Comparison of ENCODE assay signal across 23 mouse cellular contexts in genomic region chr3:105796761-105797160, GRCm38 (mm10). TPM values are rescaled to one million over a fixed set of nuclear protein-coding genes. Genes with fewer than 3 reads are reported as not detected.
A peak's percentile ranks its signal among the peaks of the same experiment; 100 is the strongest.
DNase-seq lines count a peak whose midpoint lies in the region; ATAC-seq and TF ChIP-seq lines count a peak whose summit lies in the region.
"Had no signal": no experiment of that assay in that cellular context is flagged by ENCODE, and none has a peak within 500 bp of the region (broad histone marks: within the 10 kb centered on the region; RNA-seq: fewer than 3 reads in every experiment).

No protein-coding gene starts in this region.

- TF ChIP-seq RAD21 in MEL (IDR thresholded peaks at IDR 0.05; ENCODE audit: low read depth, low read length) = no peak

- no peak for TF ChIP-seq POLR2A in heart, adult 2 months (IDR thresholded peaks at IDR 0.05; ENCODE audit: insufficient read depth, low read depth, low read length)
- no peak for TF ChIP-seq POLR2A in MEL (IDR thresholded peaks at IDR 0.05; ENCODE audit: control insufficient read depth in 1 of 2, insufficient read depth in 1 of 2, low read depth in 1 of 2, low read length in 2 of 2, poor library complexity in 1 of 2)

- H3K79me2 ChIP-seq in heart, adult 2 months (replicated peaks; ENCODE audit: control insufficient read depth, insufficient read depth, low read length) = peaks cover 5% of the 10 kb centered on the region
- H3K79me2 ChIP-seq in MEL (ENCODE audit: control insufficient read depth, insufficient read depth, low read length, poor library complexity) = peaks cover 62% of the 10 kb centered on the region

- WGBS in heart, adult 2 months = 61% methylated on average over 4 of the region's 4 CpGs

- no peak overlapping the region for H3K9ac ChIP-seq in heart, adult 2 months (ENCODE audit: low read depth, low read length)
- H3K9ac ChIP-seq in MEL (ENCODE audit: control insufficient read depth, low read depth, low read length, poor library complexity, severe bottlenecking) = peak overlapping the region; percentile 43
- H3K9ac ChIP-seq: embryonic facial prominence, embryonic 15.5 days; heart, embryonic 13.5 days had no signal

- TF ChIP-seq CTCF in heart, adult 2 months (IDR thresholded peaks at IDR 0.05) = no peak
- no peak for TF ChIP-seq CTCF in MEL (IDR thresholded peaks at IDR 0.05 in 2 of 3, conservative IDR thresholded peaks at IDR 0.05 in 1 of 3; ENCODE audit: control insufficient read depth in 1 of 3, insufficient read depth in 1 of 3, low read depth in 2 of 3, low read length in 3 of 3, poor library complexity in 1 of 3, severe bottlenecking in 1 of 3)

- peak; percentile 24 for DNase-seq in heart, adult 11 months
- no peak for DNase-seq in heart, adult 2 months
- peak; percentile 60 for DNase-seq in MEL (ENCODE audit: low read depth, low spot score)
- DNase-seq in splenic B cell, adult 2 months (ENCODE audit: low read depth, low spot score) = peak; percentile 56
- DNase-seq in cerebellum, postnatal 25 days = no peak
- DNase-seq in cerebellum, postnatal 36 days = no peak
- DNase-seq: adrenal gland, postnatal 14 days; cerebellum, adult 11-12 months; cerebellum, adult 9-10 months; embryo, embryonic 11 days; gastrocnemius, postnatal 14 days; heart, postnatal 36 days had no signal

- peaks cover 17% of the 10 kb centered on the region for H3K4me1 ChIP-seq in heart, adult 2 months (ENCODE audit: control insufficient read depth, insufficient read depth, low read length)
- H3K4me1 ChIP-seq in megakaryocyte, embryonic 14.5 days = peaks cover 50% of the 10 kb centered on the region
- H3K4me1 ChIP-seq in MEL (ENCODE audit: control insufficient read depth in 1 of 2, insufficient read depth in 2 of 2, low read length in 2 of 2) = peaks cover 18 to 32% of the 10 kb centered on the region in 2 experiments

- no peak for ATAC-seq in megakaryocyte, adult 5-6 weeks (ENCODE audit: poor library complexity, severe bottlenecking)
- ATAC-seq: activated CD4-positive, CD25-positive, alpha-beta regulatory T cell, adult 4 months; forebrain, embryonic 14.5 days; hindbrain, embryonic 16.5 days; inflammation-experienced regulatory T-cells, adult 6 months; Patski had no signal

- peaks cover 28% of the 10 kb centered on the region for H3K36me3 ChIP-seq in heart, adult 2 months (ENCODE audit: control insufficient read depth, insufficient read depth, low read length)
- peaks cover 33% of the 10 kb centered on the region for H3K36me3 ChIP-seq in megakaryocyte, embryonic 14.5 days (replicated peaks; ENCODE audit: low read length)
- peaks cover 0 to 38% of the 10 kb centered on the region in 2 experiments; a peak in 3 of 4 replicates for H3K36me3 ChIP-seq in MEL (ENCODE audit: control insufficient read depth in 1 of 2, insufficient read depth in 2 of 2, low read length in 2 of 2)
- H3K36me3 ChIP-seq in splenic B cell, adult 2 months (ENCODE audit: control insufficient read depth, insufficient read depth, low read length, poor library complexity, severe bottlenecking) = no peaks in the 10 kb centered on the region; the same call in 1 of the 2 replicates
- H3K36me3 ChIP-seq: embryonic facial prominence, embryonic 15.5 days; heart, embryonic 13.5 days had no signal

- TF ChIP-seq EP300 in heart, adult 2 months (IDR thresholded peaks at IDR 0.05; ENCODE audit: insufficient read depth, low read depth, low read length) = no peak
- TF ChIP-seq EP300 in MEL (IDR thresholded peaks at IDR 0.05; ENCODE audit: low read depth in 1 of 2, low read length in 2 of 2) = no peak

- H3K4me3 ChIP-seq in heart, adult 2 months = no peak overlapping the region
- H3K4me3 ChIP-seq in megakaryocyte, embryonic 14.5 days (replicated peaks) = peak overlapping the region; percentile 97
- no peak overlapping the region; a peak in 1 of 4 replicates for H3K4me3 ChIP-seq in MEL (ENCODE audit: control insufficient read depth in 1 of 2, insufficient read depth in 1 of 2, low read depth in 2 of 2, low read length in 2 of 2)
- H3K4me3 ChIP-seq: embryonic facial prominence, embryonic 15.5 days; forebrain, embryonic 10.5 days; heart, embryonic 13.5 days had no signal

- intact Hi-C loops in heart, adult 2 months (cut with DNase I) = no loop called here

- no peaks in the 10 kb centered on the region for H3K9me3 ChIP-seq in megakaryocyte, embryonic 14.5 days
- H3K9me3 ChIP-seq in MEL (replicated peaks; ENCODE audit: insufficient read depth, low read length) = no peaks in the 10 kb centered on the region
- H3K9me3 ChIP-seq: embryonic facial prominence, embryonic 15.5 days; forebrain, embryonic 10.5 days; G1E; heart, embryonic 13.5 days had no signal

- no peaks in the 10 kb centered on the region for H3K27me3 ChIP-seq in heart, adult 2 months (ENCODE audit: control insufficient read depth, insufficient read depth, low read length)
- no peaks in the 10 kb centered on the region for H3K27me3 ChIP-seq in megakaryocyte, embryonic 14.5 days (replicated peaks)
- H3K27me3 ChIP-seq in MEL (ENCODE audit: control insufficient read depth in 1 of 2, insufficient read depth in 2 of 2, low read length in 2 of 2) = no peaks in the 10 kb centered on the region
- no peaks in the 10 kb centered on the region for H3K27me3 ChIP-seq in splenic B cell, adult 2 months (ENCODE audit: control insufficient read depth, insufficient read depth, low read length, poor library complexity, severe bottlenecking)
- H3K27me3 ChIP-seq: embryonic facial prominence, embryonic 15.5 days; heart, embryonic 13.5 days; Patski had no signal

- no peak overlapping the region; the same call in 1 of the 2 replicates for H3K27ac ChIP-seq in heart, adult 2 months
- no peak overlapping the region for H3K27ac ChIP-seq in MEL (ENCODE audit: control insufficient read depth, low read depth, low read length)
- H3K27ac ChIP-seq: embryonic facial prominence, embryonic 15.5 days; forebrain, embryonic 10.5 days; heart, embryonic 13.5 days had no signal

TF ChIP-seq in MEL, 35 proteins besides CTCF, POLR2A, EP300 and RAD21:
- TF ChIP-seq TAL1 (IDR thresholded peaks at IDR 0.05; ENCODE audit: low read length) = no peak
- no peak for TF ChIP-seq TCF12 (IDR thresholded peaks at IDR 0.05; ENCODE audit: low read depth, low read length)
- no peak for TF ChIP-seq NRF1 (IDR thresholded peaks at IDR 0.05; ENCODE audit: insufficient read depth, low read depth, low read length, poor library complexity, severe bottlenecking)
- TF ChIP-seq BHLHE40 (IDR thresholded peaks at IDR 0.05; ENCODE audit: borderline replicate concordance, low read depth, low read length) = no peak
- TF ChIP-seq ZNF384 (IDR thresholded peaks at IDR 0.05; ENCODE audit: low read depth, low read length) = no peak
- no peak for TF ChIP-seq USF1 (IDR thresholded peaks at IDR 0.05; ENCODE audit: low read depth, low read length)
- TF ChIP-seq POLR2AphosphoS2 (IDR thresholded peaks at IDR 0.05; ENCODE audit: low read length) = no peak
- no peak for TF ChIP-seq ZMIZ1 (IDR thresholded peaks at IDR 0.05; ENCODE audit: low read depth, low read length)
- TF ChIP-seq POLR2AphosphoS5 (IDR thresholded peaks at IDR 0.05; ENCODE audit: borderline replicate concordance, low read depth, low read length) = no peak
- no peak for TF ChIP-seq NELFE (IDR thresholded peaks at IDR 0.05; ENCODE audit: low read depth, low read length)
- TF ChIP-seq ELF1 (IDR thresholded peaks at IDR 0.05; ENCODE audit: low read depth, low read length) = no peak
- TF ChIP-seq MYB (IDR thresholded peaks at IDR 0.05; ENCODE audit: low read depth, low read length) = no peak
- no peak for TF ChIP-seq MYC (IDR thresholded peaks at IDR 0.05; ENCODE audit: low read depth, low read length)
- TF ChIP-seq ETS1 (IDR thresholded peaks at IDR 0.05; ENCODE audit: low read depth, low read length) = no peak
- TF ChIP-seq CHD2 (IDR thresholded peaks at IDR 0.05; ENCODE audit: low read length) = no peak
- TF ChIP-seq USF2 (IDR thresholded peaks at IDR 0.05; ENCODE audit: borderline replicate concordance in 1 of 2, insufficient read depth in 1 of 2, low read depth in 1 of 2, low read length in 2 of 2) = no peak

RNA-seq across cellular contexts. Expression of gene Rap1a, which starts 4.4 kb away (rescaled TPM):
- total RNA-seq in heart, adult 2 months (2021) = 100 to 1,000 TPM; 101 to 113 TPM
- 12.8 and 34.5 TPM in 2 replicates for polyA plus RNA-seq in heart, adult 2 months (2012; rRNA removed)
- 3.2 and 38.3 TPM in 2 replicates for polyA plus RNA-seq in megakaryocyte, embryonic 14.5 days (2012; ENCODE audit: insufficient read depth, low replicate concordance)
- 278 and 301 TPM in 2 replicates for total RNA-seq in megakaryocyte, adult 5-6 weeks (2015)
- total RNA-seq in megakaryocyte, adult 5-6 weeks (2017) = 210 and 223 TPM in 2 replicates
- total RNA-seq in MEL (2012; rRNA removed) = 32.3 and 39.7 TPM in 2 replicates
- polyA plus RNA-seq in MEL (2012; ENCODE audit: insufficient read depth in 1 of 2, insufficient read length in 2 of 2, low read depth in 1 of 2, low replicate concordance in 2 of 2, missing spikeins in 1 of 2) = 10 to 100 TPM in 1 of 2 experiments, not detected in 1; 64.5 TPM

Comparison
In these comparisons a context has a peak if more than half of its experiments do, and no peak if none do; other contexts are left out.
1. DNase-seq: peak in heart, adult 11 months (single experiment), MEL (single experiment) and splenic B cell, adult 2 months (single experiment); none in heart, adult 2 months (0 of 2), cerebellum, postnatal 25 days (0 of 2) and cerebellum, postnatal 36 days (0 of 2).